ENCODE assay signal across 29 mouse cellular contexts in genomic region chr2:18235524-18235923, GRCm38 (mm10).
DNase-seq lines count a peak whose midpoint lies in the region; ATAC-seq and TF ChIP-seq lines count a peak whose summit lies in the region.
"Had no signal": no experiment of that assay in that cellular context is flagged by ENCODE, and none has a peak within 500 bp of the region (broad histone marks: within the 10 kb centered on the region; RNA-seq: fewer than 3 reads in every experiment).

No protein-coding gene starts in this region.

- no peaks in the 10 kb centered on the region for H3K4me1 ChIP-seq in lung, postnatal 0 days (ENCODE audit: insufficient read depth, low read depth, low read length)
- peaks cover 13% of the 10 kb centered on the region for H3K4me1 ChIP-seq in forebrain, embryonic 15.5 days

- no peak overlapping the region for H3K27ac ChIP-seq in lung, postnatal 0 days (ENCODE audit: low read length)
- no peak overlapping the region for H3K27ac ChIP-seq in forebrain, embryonic 15.5 days (replicated peaks)
- H3K27ac ChIP-seq: embryonic facial prominence, embryonic 10.5 days; embryonic facial prominence, embryonic 13.5 days; forebrain, embryonic 12.5 days; heart, embryonic 10.5 days; heart, embryonic 13.5 days; hindbrain, embryonic 14.5 days; hindbrain, postnatal 0 days had no signal

- H3K27me3 ChIP-seq in lung, postnatal 0 days (replicated peaks; ENCODE audit: insufficient read depth, low read length): no peaks in the 10 kb centered on the region
- H3K27me3 ChIP-seq in forebrain, embryonic 15.5 days: no peaks in the 10 kb centered on the region
- H3K27me3 ChIP-seq: embryonic facial prominence, embryonic 13.5 days; forebrain, embryonic 12.5 days; heart, embryonic 13.5 days; Patski had no signal

- TF ChIP-seq EP300 in lung, postnatal 0 days (IDR thresholded peaks at IDR 0.05): no peak

- no peak overlapping the region for H3K9ac ChIP-seq in lung, postnatal 0 days (replicated peaks; ENCODE audit: low read depth)
- H3K9ac ChIP-seq in forebrain, embryonic 15.5 days (replicated peaks): no peak overlapping the region
- H3K9ac ChIP-seq: embryonic facial prominence, embryonic 13.5 days; forebrain, embryonic 12.5 days; heart, embryonic 13.5 days; hindbrain, embryonic 14.5 days had no signal

- WGBS in lung, postnatal 0 days: 93% methylated on average over 5 of the region's 5 CpGs
- whole genome bisulfite sequencing in forebrain, embryonic 15.5 days: 91% methylated on average over 5 of the region's 5 CpGs

- TF ChIP-seq CTCF in lung, postnatal 0 days (IDR thresholded peaks at IDR 0.05): no peak

- no peaks in the 10 kb centered on the region for H3K36me3 ChIP-seq in lung, postnatal 0 days (ENCODE audit: insufficient read depth, low read length)
- H3K36me3 ChIP-seq in forebrain, embryonic 15.5 days: peaks cover 3% of the 10 kb centered on the region; the same call in 1 of the 2 replicates
- H3K36me3 ChIP-seq: embryonic facial prominence, embryonic 13.5 days; heart, embryonic 10.5 days had no signal

- H3K9me3 ChIP-seq in lung, postnatal 0 days (ENCODE audit: low read length): no peaks in the 10 kb centered on the region
- H3K9me3 ChIP-seq in forebrain, embryonic 15.5 days: no peaks in the 10 kb centered on the region
- H3K9me3 ChIP-seq: embryonic facial prominence, embryonic 10.5 days; embryonic facial prominence, embryonic 13.5 days; forebrain, embryonic 12.5 days; heart, embryonic 10.5 days; heart, embryonic 13.5 days had no signal

- peak; percentile 50 for DNase-seq in heart, adult 11 months
- DNase-seq in heart, adult 8-10 months (ENCODE audit: low spot score): no peak
- DNase-seq in lung, postnatal 0 days (ENCODE audit: low spot score): peak; percentile 2
- DNase-seq in lung, adult 18-20 months: no peak
- DNase-seq: adrenal gland, adult 2 months; adrenal gland, postnatal 14 days; cerebellum, adult 11-12 months; cerebellum, adult 8-10 months; cerebellum, postnatal 10 days; cerebellum, postnatal 36 days; embryo, embryonic 11 days; gastrocnemius, postnatal 10 days; gastrocnemius, postnatal 36 days; heart, adult 18-20 months; heart, postnatal 14 days; heart, postnatal 4 days had no signal

- ATAC-seq in lung, postnatal 0 days: no peak
- ATAC-seq in megakaryocyte progenitor cell, adult 5-6 weeks (replicated peaks; ENCODE audit: poor library complexity): peak; percentile 58
- ATAC-seq in forebrain, embryonic 15.5 days (replicated peaks): no peak
- ATAC-seq: forebrain, embryonic 16.5 days; hindbrain, postnatal 0 days; inflammation-experienced regulatory T-cells, adult 6 months; Patski had no signal

- no peak overlapping the region for H3K4me3 ChIP-seq in lung, postnatal 0 days (ENCODE audit: low read depth, low read length)
- H3K4me3 ChIP-seq in forebrain, embryonic 15.5 days: no peak overlapping the region
- H3K4me3 ChIP-seq: embryonic facial prominence, embryonic 10.5 days; embryonic facial prominence, embryonic 13.5 days; erythroblast, embryonic 14.5 days; forebrain, embryonic 12.5 days; heart, embryonic 10.5 days; heart, embryonic 13.5 days had no signal

- H3K4me2 ChIP-seq in lung, postnatal 0 days (replicated peaks; ENCODE audit: low read depth, low read length): no peak overlapping the region
- H3K4me2 ChIP-seq in forebrain, embryonic 15.5 days (replicated peaks): no peak overlapping the region
- H3K4me2 ChIP-seq: embryonic facial prominence, embryonic 13.5 days; forebrain, embryonic 12.5 days; heart, embryonic 13.5 days; hindbrain, embryonic 14.5 days had no signal

Comparison
In these comparisons a context has a peak if more than half of its experiments do, and no peak if none do; other contexts are left out.
1. DNase-seq: peak in heart, adult 11 months (single experiment) and lung, postnatal 0 days (single experiment); none in heart, adult 8-10 months (single experiment) and lung, adult 18-20 months (0 of 2).